Mouse (Mus musculus) forebrain, postnatal 0 days (tissue): Measurements from ENCODE around the gene Klf15. TPM values are rescaled to one million over a fixed set of nuclear protein-coding genes. Genes with fewer than 3 reads are reported as not detected.
A peak's percentile ranks its signal among the peaks of the same experiment; 100 is the strongest.

Experiments
- ATAC-seq: fragments of 200-750 bp; cut with Nextera tagmentation; 2 replicates; pipeline ENCODE4 v1.8.0; 2017; ENCODE audit warnings: mild to moderate bottlenecking, moderate library complexity
- DNase-seq: peaks from one replicate; pipeline ENCODE4 v3.0.0-alpha.2; 2015
- H3K27ac ChIP-seq: fragments of 300-500 bp; sonication (generic); 2 replicates; pipeline ENCODE4 v1.5.1; 2014; ENCODE audit warnings: low read depth, mild to moderate bottlenecking, antibody characterized with exemption, low read length, moderate library complexity, mixed read lengths
- H3K27me3 ChIP-seq: fragments of 300-500 bp; sonication (generic); 2 replicates; pipeline ENCODE4 v1.6.1; 2014; ENCODE audit warnings: mild to moderate bottlenecking, low read length, mixed read lengths; ENCODE audit not compliant: insufficient read depth
- H3K36me3 ChIP-seq: fragments of 300-500 bp; sonication (generic); 2 replicates; pipeline ENCODE4 v1.6.1; 2014; ENCODE audit warnings: mild to moderate bottlenecking, moderate library complexity; ENCODE audit not compliant: insufficient read depth
- H3K4me1 ChIP-seq: fragments of 300-500 bp; sonication (generic); 2 replicates; pipeline ENCODE4 v1.6.1; 2014; ENCODE audit warnings: antibody characterized with exemption; ENCODE audit not compliant: insufficient read depth
- H3K4me2 ChIP-seq: fragments of 300-500 bp; sonication (generic); 2 replicates; pipeline ENCODE4 v1.6.1; 2014; ENCODE audit warnings: low read depth, mild to moderate bottlenecking, moderate library complexity
- H3K4me3 ChIP-seq: fragments of 300-500 bp; sonication (generic); 2 replicates; pipeline ENCODE4 v1.5.1; 2014; ENCODE audit warnings: low read depth, low read length, mixed read lengths
- H3K9ac ChIP-seq: fragments of 300-500 bp; sonication (generic); 2 replicates; pipeline ENCODE4 v1.6.1; 2014; ENCODE audit warnings: mild to moderate bottlenecking
- H3K9me3 ChIP-seq: fragments of 300-500 bp; sonication (generic); 2 replicates; pipeline ENCODE4 v1.6.1; 2016; ENCODE audit warnings: low read length
- CTCF ChIP-seq: sonication (generic); IDR thresholded peaks from 2 replicates; pipeline ENCODE4 v1.5.1; 2016; ENCODE audit warnings: antibody characterized with exemption, control low read depth, low read depth
- WGBS: fragments of 180-500 bp; shearing (Covaris S2); extraction: QIAGEN DNeasy Blood & Tissue Kit; methylation state at CpG from one replicate; pipeline ENCODE4 v1.1.7; 2014; 5-methylcytosine and 5-hydroxymethylcytosine counted together
- polyA plus RNA-seq: library from polyadenylated mRNA; unstranded; fragments of >200 nt; fragmentation: Nextera tagmentation; extraction: Ambion mirVana; gene quantifications from 2 replicates; pipeline ENCODE4 v1.2.1, GENCODE M21; 2015
- total RNA-seq: library from RNA; depleted of rRNA; stranded (reverse); fragments of >200 nt; gene quantifications from 2 replicates; pipeline ENCODE4 v1.2.3, GENCODE M21; 2014

The Klf15 gene
- total and polyA plus RNA-seq, 2 experiments from 2014 or later, result 17.5 to 24.6 TPM

GRCm38 (mm10) chr6:90489532-90489931 is 27.2 kb downstream of the Klf15 start:
- H3K27me3 ChIP-seq, result no peaks in the 10 kb centered on the region
- no peak for ATAC-seq
- no peak overlapping the region for H3K27ac ChIP-seq
- no peak for TF ChIP-seq CTCF
- no peaks in the 10 kb centered on the region for H3K36me3 ChIP-seq
- no peak overlapping the region for H3K9ac ChIP-seq
- WGBS, result 88% methylated on average over 3 of the region's 3 CpGs
- H3K4me2 ChIP-seq, result no peak overlapping the region
- no peaks in the 10 kb centered on the region for H3K4me1 ChIP-seq
- H3K9me3 ChIP-seq, result no peaks in the 10 kb centered on the region
- DNase-seq, result no peak
- H3K4me3 ChIP-seq, result no peak overlapping the region

DNA sequence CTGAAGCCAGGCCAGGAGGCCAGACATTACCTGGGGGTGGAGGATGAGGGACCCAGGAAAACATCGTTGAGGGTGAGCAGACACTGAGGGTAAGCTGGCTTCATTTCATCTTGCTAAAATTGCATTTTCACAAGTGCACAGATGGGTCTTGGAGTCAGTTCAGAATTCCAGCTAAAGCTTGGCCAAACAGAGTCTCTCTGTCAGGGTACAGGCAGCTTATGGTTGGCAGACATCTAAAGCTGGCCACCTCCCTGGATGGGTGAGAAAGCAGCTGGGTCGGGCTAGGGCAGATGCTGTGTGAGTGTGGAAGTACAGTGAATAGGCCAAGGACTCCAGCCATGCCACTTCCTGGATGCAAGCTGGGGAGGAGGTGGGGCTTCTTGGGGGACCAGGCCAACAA is 28.6 kb downstream of the Klf15 start:
- 36% methylated on average over 2 of the region's 2 CpGs for WGBS
- no peak overlapping the region for H3K4me2 ChIP-seq
- no peaks in the 10 kb centered on the region for H3K36me3 ChIP-seq
- H3K9ac ChIP-seq, result no peak overlapping the region
- H3K27ac ChIP-seq, result no peak overlapping the region
- no peaks in the 10 kb centered on the region for H3K4me1 ChIP-seq
- no peaks in the 10 kb centered on the region for H3K9me3 ChIP-seq
- ATAC-seq (peak; percentile 72), DNase-seq (peak; percentile 72)
- no peak for TF ChIP-seq CTCF
- H3K4me3 ChIP-seq, result no peak overlapping the region
- no peaks in the 10 kb centered on the region for H3K27me3 ChIP-seq

DNA sequence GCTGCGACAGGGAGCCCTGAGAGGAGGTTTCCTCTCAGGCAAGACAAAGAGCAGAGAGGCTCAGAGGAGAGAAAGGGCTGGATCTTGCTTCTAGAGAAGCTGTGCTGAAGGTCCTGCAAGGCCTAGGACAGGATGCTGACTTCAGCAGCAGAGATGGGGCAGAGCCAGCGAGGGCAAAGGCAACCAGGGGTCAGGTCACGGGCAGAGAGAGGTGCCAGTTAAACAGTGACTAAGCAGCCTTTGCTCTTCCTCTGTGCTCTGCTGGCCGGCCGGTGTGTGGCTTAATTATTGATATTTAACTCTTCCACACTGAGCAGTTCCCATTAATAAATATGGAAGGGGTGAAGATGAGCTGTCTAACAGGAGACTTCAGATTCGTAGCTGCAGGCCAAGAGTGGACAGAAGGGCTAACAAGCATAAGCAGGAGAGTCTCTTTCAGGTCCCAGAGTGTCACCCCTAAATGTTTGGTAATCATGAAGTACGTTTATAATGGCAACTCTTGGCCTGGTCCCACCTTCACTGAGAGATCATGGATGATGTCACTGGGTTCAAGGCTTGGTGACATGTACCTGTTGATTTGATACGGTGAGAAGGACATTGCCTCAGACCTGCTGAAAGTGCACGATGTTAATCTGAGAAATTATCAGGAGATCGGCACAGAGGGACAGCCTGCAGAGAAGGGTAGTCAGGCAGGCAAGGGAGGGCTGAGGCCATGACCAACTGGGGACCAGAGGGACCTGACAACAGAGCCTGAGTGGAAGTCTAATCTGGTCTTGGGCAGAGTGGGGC is 29.8 kb downstream of the Klf15 start:
- Histone ChIP-seq H3K4me3 (no peak overlapping the region), H3K4me2 (no peak overlapping the region), H3K36me3 (no peaks in the 10 kb centered on the region), H3K27me3 (no peaks in the 10 kb centered on the region), H3K27ac (no peak overlapping the region), H3K9me3 (no peaks in the 10 kb centered on the region), H3K4me1 (no peaks in the 10 kb centered on the region), H3K9ac (no peak overlapping the region)
- ATAC-seq, result no peak
- no peak for DNase-seq
- no peak for TF ChIP-seq CTCF
- 90% methylated on average over 10 of the region's 10 CpGs for WGBS

DNA sequence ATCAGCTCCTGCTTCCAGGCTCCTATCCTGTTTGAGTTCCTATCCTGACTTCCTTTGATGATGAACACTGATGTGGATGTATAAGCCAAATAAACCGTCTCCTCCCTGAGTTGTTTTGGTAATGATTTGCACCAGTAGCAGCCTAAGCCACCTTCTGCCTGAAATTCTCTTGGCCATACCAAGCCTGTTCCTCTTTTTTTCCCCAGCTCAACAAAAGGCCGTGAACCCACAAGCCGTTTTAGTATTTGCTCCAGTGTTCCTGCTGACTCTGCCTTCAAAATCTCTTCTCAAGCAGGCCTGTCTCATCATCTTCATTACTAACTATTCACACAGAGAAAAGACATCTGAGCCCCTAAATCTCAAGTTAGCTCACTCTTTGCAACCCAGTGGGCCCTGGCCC is 31.8 kb downstream of the Klf15 start:
- WGBS, result 71% methylated on average over 3 of the region's 3 CpGs

GRCm38 (mm10) chr6:90494566-90494965 is 32.2 kb downstream of the Klf15 start:
- 82% methylated on average over 3 of the region's 3 CpGs for WGBS
- no peaks in the 10 kb centered on the region for H3K36me3 ChIP-seq
- H3K4me1 ChIP-seq, result 0 out of 2 replicates have a peak, but pooled peaks cover 4% of the 10 kb centered on the region
- no peak overlapping the region for H3K4me3 ChIP-seq
- H3K27me3 ChIP-seq, result no peaks in the 10 kb centered on the region
- TF ChIP-seq CTCF, result no peak
- H3K9ac ChIP-seq, result no peak overlapping the region
- H3K27ac ChIP-seq, result peak overlapping the region; percentile 24; the same call in 1 of the 2 replicates
- ATAC-seq (no peak), DNase-seq (no peak)
- no peaks in the 10 kb centered on the region for H3K9me3 ChIP-seq
- no peak overlapping the region for H3K4me2 ChIP-seq

More for the DNA sequence above, 31.8 kb downstream of the Klf15 start:
- no peak for TF ChIP-seq CTCF
- Histone ChIP-seq H3K27ac (no peak overlapping the region), H3K9me3 (no peaks in the 10 kb centered on the region), H3K9ac (no peak overlapping the region), H3K36me3 (no peaks in the 10 kb centered on the region), H3K4me1 (0 out of 2 replicates have a peak, but pooled peaks cover 4% of the 10 kb centered on the region), H3K4me2 (no peak overlapping the region), H3K4me3 (no peak overlapping the region), H3K27me3 (no peaks in the 10 kb centered on the region)
- ATAC-seq (no peak), DNase-seq (no peak)

DNA sequence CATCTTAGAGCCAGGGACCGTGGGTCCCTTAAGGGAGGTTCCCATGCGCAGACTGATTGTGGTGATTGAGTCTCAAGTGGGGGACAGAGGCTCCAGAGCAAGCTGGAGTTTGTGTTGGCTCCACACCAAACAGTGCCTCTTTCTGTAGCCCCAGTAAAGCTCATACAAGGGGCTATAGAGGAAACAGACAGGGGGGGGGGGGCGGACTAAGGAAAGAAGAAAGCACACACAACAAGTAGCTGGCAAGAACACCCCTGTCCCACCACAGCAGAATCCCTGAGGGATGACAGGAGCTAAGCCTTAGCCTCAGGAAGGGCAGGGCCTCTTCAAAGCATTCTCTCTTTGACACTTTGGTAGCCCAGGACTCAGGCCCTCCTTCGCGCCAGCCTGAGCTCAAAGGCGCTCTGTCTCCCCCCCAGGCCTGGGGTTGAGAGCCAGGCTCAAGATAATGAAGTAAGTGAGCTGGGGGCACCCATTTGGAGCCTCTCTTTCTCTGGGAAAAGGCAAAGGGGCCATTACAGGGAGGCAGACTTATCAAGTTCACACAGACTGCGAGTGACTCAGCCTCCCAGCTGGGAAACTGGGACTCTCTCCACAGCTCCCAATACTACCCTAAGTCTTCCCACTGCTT is 33.0 kb downstream of the Klf15 start:
- H3K4me2 ChIP-seq, result no peak overlapping the region
- H3K27ac ChIP-seq, result peak overlapping the region; percentile 24
- no peak overlapping the region for H3K4me3 ChIP-seq
- 0 out of 2 replicates have a peak, but pooled peaks cover 4% of the 10 kb centered on the region for H3K4me1 ChIP-seq
- H3K9me3 ChIP-seq, result no peaks in the 10 kb centered on the region
- peak; percentile 65 for DNase-seq
- H3K9ac ChIP-seq, result no peak overlapping the region
- H3K27me3 ChIP-seq, result no peaks in the 10 kb centered on the region
- ATAC-seq, result peak; percentile 91
- WGBS, result 26% methylated on average over 6 of the region's 7 CpGs
- no peaks in the 10 kb centered on the region for H3K36me3 ChIP-seq
- no peak for TF ChIP-seq CTCF

- H3K27ac ChIP-seq, result peak overlapping the region; percentile 21; the same call in 1 of the 2 replicates
- ATAC-seq, result no peak
Observed at GRCm38 (mm10) chr6:90496217-90496616, 33.8 kb downstream of the Klf15 start.

More at GRCm38 (mm10) chr6:90496217-90496616, 33.8 kb downstream of the Klf15 start:
- Histone ChIP-seq H3K4me3 (no peak overlapping the region), H3K4me1 (0 out of 2 replicates have a peak, but pooled peaks cover 4% of the 10 kb centered on the region), H3K4me2 (no peak overlapping the region), H3K27me3 (no peaks in the 10 kb centered on the region), H3K36me3 (no peaks in the 10 kb centered on the region), H3K9me3 (no peaks in the 10 kb centered on the region), H3K9ac (no peak overlapping the region)
- WGBS, result 71% methylated on average over 3 of the region's 3 CpGs
- TF ChIP-seq CTCF, result no peak
- DNase-seq, result no peak
